Mouse (Mus musculus) testis, adult 2 months (tissue): Measurements from ENCODE around the gene Eepd1. TPM values are rescaled to one million over a fixed set of nuclear protein-coding genes. Genes with fewer than 3 reads are reported as not detected.

Experiments used
- H3K27ac ChIP-seq: fragments of 200-500 bp; 2 replicates; pipeline ENCODE4 v1.5.1; 2012; ENCODE audit warnings: low read depth, low read length; ENCODE audit not compliant: control insufficient read depth, insufficient read depth
- H3K27me3 ChIP-seq: fragments of 200-500 bp; 2 replicates; pipeline ENCODE4 v1.6.1; 2012; ENCODE audit warnings: mild to moderate bottlenecking, low read length, moderate library complexity; ENCODE audit not compliant: control insufficient read depth, insufficient read depth
- H3K36me3 ChIP-seq: fragments of 200-500 bp; 2 replicates; pipeline ENCODE4 v1.6.1; 2012; ENCODE audit warnings: mild to moderate bottlenecking, low read length; ENCODE audit not compliant: control insufficient read depth, insufficient read depth
- H3K4me1 ChIP-seq: fragments of 200-500 bp; 2 replicates; pipeline ENCODE4 v1.6.1; 2012; ENCODE audit warnings: low read length; ENCODE audit not compliant: control insufficient read depth, insufficient read depth
- H3K4me3 ChIP-seq: fragments of 200-500 bp; 2 replicates; pipeline ENCODE4 v1.5.1; 2012; ENCODE audit warnings: low read depth, mild to moderate bottlenecking, low read length, moderate library complexity, mixed read lengths; ENCODE audit not compliant: control insufficient read depth
- CTCF ChIP-seq: fragments of 200-500 bp; IDR thresholded peaks from 2 replicates; pipeline ENCODE4 v1.5.1; 2012; ENCODE audit warnings: low read depth, mild to moderate bottlenecking, inconsistent platforms, low read length, moderate library complexity; ENCODE audit not compliant: control insufficient read depth, insufficient read depth, insufficient replicate concordance
- POLR2A ChIP-seq: fragments of 200-500 bp; IDR thresholded peaks from 2 replicates; pipeline ENCODE4 v1.6.1; 2012; ENCODE audit warnings: low read depth, mild to moderate bottlenecking, inconsistent platforms, low read length, moderate library complexity; ENCODE audit not compliant: control insufficient read depth
- polyA plus RNA-seq: library from polyadenylated mRNA; depleted of rRNA; stranded (reverse); fragments of >200 nt; gene quantifications from 2 replicates; pipeline ENCODE4 v1.2.3, GENCODE M21; 2012

Eepd1 gene
- polyA plus RNA-seq, 1 experiment, result 3.4 TPM

- Histone ChIP-seq H3K36me3 (no peaks in the 10 kb centered on the region), H3K27ac (no peak overlapping the region), H3K4me3 (no peak overlapping the region), H3K4me1 (no peaks in the 10 kb centered on the region), H3K27me3 (no peaks in the 10 kb centered on the region)
- TF ChIP-seq POLR2A (no peak), CTCF (no peak)
Measured at GRCm38 (mm10) chr9:25499306-25499705, 18.0 kb downstream of the Eepd1 start.

DNA sequence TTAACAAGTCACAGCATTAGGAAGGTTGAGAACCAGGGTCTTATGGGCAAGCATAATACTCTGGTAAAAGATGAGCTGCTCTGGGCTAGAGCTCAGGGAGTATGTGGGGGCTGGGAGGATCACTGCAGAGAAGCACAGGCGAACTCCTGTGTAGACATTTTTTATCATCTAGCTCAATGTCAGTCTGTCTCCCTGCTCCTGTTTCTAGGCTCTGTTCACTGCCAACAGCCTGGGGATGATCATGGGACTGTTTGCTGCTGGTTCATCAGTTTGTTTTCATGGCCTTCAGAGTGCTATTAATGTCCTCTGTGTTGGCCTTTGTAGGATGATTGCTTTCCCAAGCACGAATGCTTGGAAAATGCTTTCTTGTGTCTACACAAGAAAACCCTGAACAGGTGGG is 18.7 kb downstream of the Eepd1 start:
- Histone ChIP-seq H3K4me1 (no peaks in the 10 kb centered on the region), H3K36me3 (no peaks in the 10 kb centered on the region), H3K4me3 (no peak overlapping the region), H3K27me3 (no peaks in the 10 kb centered on the region), H3K27ac (no peak overlapping the region)
- TF ChIP-seq POLR2A, result no peak
- TF ChIP-seq CTCF, result no peak

GRCm38 (mm10) chr9:25508825-25509224 is 27.5 kb downstream of the Eepd1 start:
- Histone ChIP-seq H3K27me3 (no peaks in the 10 kb centered on the region), H3K4me3 (no peak overlapping the region), H3K36me3 (no peaks in the 10 kb centered on the region), H3K4me1 (no peaks in the 10 kb centered on the region; the same call in 1 of the 2 replicates), H3K27ac (no peak overlapping the region)
- TF ChIP-seq POLR2A (no peak), CTCF (no peak)

DNA sequence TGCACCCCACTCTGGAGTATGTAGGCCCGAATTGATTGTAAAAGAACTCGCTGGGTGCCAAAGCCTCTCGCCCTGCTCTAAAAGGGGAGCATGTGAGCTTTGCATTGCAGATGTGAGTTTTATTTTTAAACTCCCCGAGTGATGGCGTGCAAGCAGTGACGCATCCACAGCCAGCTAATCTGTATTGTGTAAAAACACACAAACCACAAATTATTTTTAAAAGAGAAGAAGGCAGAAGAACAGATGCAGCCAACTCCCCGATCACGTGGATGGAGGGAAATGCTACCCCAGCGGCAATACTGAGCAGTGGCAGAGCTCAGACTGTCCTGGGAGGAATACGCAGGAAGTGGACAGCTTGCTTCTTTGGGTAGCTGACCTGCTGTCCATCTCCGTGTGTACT is 29.2 kb downstream of the Eepd1 start:
- no peak for TF ChIP-seq POLR2A
- TF ChIP-seq CTCF, result no peak
- Histone ChIP-seq H3K4me1 (no peaks in the 10 kb centered on the region; the same call in 1 of the 2 replicates), H3K36me3 (no peaks in the 10 kb centered on the region), H3K4me3 (no peak overlapping the region), H3K27ac (no peak overlapping the region), H3K27me3 (no peaks in the 10 kb centered on the region)

DNA sequence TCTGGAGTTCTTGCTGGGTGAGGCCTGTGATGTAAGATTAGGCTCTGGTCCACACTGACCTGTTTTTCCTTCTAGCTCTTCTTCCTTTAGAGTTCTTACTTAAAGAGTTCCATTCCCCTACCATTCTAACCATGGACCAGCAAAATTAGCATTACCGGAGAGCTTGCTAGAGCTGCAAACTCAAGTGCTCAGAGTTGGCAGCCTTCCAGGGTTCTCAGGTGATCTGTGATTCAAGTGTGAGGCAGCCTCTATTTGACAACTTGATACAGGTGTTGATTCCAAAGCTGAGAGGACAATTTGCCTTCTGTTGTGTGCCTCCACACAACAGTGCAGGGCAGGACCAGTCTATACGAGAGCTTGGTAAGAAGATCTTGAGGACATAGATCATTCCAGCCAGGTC is 31.7 kb downstream of the Eepd1 start:
- TF ChIP-seq POLR2A, result no peak
- TF ChIP-seq CTCF, result no peak
- H3K27me3 ChIP-seq, result no peaks in the 10 kb centered on the region
- H3K36me3 ChIP-seq, result no peaks in the 10 kb centered on the region
- H3K4me3 ChIP-seq, result no peak overlapping the region
- no peak overlapping the region for H3K27ac ChIP-seq
- H3K4me1 ChIP-seq, result no peaks in the 10 kb centered on the region; the same call in 1 of the 2 replicates

- TF ChIP-seq POLR2A (no peak), CTCF (no peak)
- Histone ChIP-seq H3K4me1 (no peaks in the 10 kb centered on the region; the same call in 1 of the 2 replicates), H3K36me3 (no peaks in the 10 kb centered on the region)
Measured at GRCm38 (mm10) chr9:25513556-25513955, 32.2 kb downstream of the Eepd1 start.

GRCm38 (mm10) chr9:25516640-25517039 is 35.3 kb downstream of the Eepd1 start:
- TF ChIP-seq POLR2A (no peak), CTCF (no peak)
- no peaks in the 10 kb centered on the region for H3K36me3 ChIP-seq
- H3K4me1 ChIP-seq, result no peaks in the 10 kb centered on the region; the same call in 1 of the 2 replicates
- no peak overlapping the region for H3K27ac ChIP-seq
- H3K27me3 ChIP-seq, result no peaks in the 10 kb centered on the region
- no peak overlapping the region for H3K4me3 ChIP-seq

More at GRCm38 (mm10) chr9:25513556-25513955, 32.2 kb downstream of the Eepd1 start:
- Histone ChIP-seq H3K27ac (no peak overlapping the region), H3K27me3 (no peaks in the 10 kb centered on the region), H3K4me3 (no peak overlapping the region)

DNA sequence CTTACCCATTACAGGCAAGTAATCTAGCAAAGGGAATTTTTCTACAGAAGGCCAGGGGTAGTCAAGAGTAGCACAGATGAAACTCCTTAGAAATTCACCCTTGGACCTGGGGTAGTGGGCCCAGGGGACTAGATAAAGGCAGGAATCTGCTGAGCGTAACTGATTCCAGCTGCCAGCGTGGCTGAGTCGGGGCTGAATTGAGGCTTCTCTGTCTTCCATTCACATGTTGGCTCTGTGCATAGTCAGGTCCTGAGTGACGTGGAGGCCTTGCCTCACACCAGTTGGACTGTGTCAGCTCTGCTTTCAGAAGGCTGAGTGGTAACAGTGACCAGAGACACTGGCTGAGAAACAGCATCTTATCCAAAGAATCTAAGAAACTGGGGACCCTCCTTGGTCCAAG is 36.6 kb downstream of the Eepd1 start:
- H3K27me3 ChIP-seq, result no peaks in the 10 kb centered on the region
- no peak overlapping the region for H3K4me3 ChIP-seq
- no peak overlapping the region for H3K27ac ChIP-seq
- no peaks in the 10 kb centered on the region; the same call in 1 of the 2 replicates for H3K4me1 ChIP-seq
- H3K36me3 ChIP-seq, result no peaks in the 10 kb centered on the region
- no peak for TF ChIP-seq CTCF
